Mouse (Mus musculus): ENCODE results near the gene St3gal2.

DNA sequence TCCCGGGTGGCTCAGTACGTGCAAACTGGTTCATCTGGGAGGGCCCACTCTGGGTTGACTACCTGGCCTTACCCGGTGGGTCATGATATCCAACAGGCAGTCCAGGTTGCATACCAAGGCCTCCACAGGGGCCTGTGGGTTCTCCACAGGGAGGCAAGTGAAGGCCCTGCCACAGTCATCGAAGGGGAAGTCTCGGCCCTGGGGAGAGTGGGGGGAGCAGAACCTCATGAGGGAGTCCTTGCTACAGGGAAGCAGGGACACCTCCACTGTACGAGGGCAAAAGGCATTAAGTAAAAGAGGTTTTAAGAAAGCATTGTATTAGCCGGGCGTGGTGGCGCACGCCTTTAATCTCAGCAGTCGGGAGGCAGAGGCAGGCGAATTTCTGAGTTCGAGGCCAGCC, 23.9 kb upstream of the St3gal2 start:
- no peak for TF ChIP-seq TAL1 (IDR thresholded peaks at IDR 0.05; ENCODE audit: low read length)
- no peak for TF ChIP-seq GATA1 (IDR thresholded peaks at IDR 0.05; ENCODE audit: low read length)
